Mouse (Mus musculus): Measurements from ENCODE around the gene 2810408A11Rik.
"Not testable (repeated sequence)": the region's sequence is repeated elsewhere in the genome, so short reads cannot be mapped to it uniquely, and the experiment has no call there.

The 2810408A11Rik gene

DNA sequence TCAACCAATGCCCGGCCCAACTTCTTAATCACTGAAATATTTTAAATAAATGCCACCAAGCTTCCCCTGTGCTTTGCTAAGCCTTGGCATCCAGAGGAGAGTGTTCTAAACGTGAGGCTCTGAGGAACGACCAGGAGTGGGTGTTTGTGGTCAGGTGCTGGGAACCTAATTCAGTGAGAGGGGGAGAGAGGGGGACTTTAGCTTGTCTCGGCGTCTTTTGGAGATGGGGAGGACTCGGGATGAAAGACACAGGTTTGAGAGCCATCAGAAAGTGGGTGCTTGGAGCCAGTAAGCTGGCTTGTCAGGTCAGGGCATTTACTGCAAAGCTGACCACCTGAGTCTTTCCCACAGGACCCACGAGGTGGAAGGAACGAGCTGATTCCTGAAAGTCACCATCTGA lies 31.0 kb upstream of the 2810408A11Rik start:
- no peak for DNase-seq (ENCODE audit: low spot score in 2 of 2)

DNA sequence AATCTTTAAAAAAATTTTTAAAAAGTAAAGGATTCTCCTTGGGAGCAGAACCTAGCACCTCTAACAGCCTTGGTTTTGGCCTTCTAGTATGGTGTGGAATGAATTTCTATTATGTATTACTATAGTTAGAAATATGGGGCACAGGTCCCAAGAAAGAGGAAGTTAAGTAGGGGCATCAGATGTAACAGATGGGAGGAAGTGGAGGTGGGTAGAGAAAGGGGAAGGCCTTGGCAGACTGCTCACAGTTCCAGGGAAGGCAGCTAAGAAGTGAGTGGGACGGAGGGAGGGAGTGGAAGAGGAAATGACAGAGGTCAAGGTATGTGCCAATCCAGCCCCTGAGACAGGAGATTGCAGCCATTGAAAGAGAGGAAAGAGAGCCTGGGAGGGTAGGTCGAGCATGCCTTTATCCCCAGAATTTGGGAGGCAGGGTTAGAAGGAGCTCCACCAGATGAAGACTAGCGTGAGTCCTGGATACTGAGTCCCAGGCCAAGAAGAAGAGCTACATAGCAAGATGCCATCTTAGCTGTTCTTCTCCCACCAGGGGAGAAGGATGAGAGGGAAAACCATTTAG lies 30.3 kb upstream of the 2810408A11Rik start:
- no peak for DNase-seq (ENCODE audit: low spot score in 2 of 2)

DNA sequence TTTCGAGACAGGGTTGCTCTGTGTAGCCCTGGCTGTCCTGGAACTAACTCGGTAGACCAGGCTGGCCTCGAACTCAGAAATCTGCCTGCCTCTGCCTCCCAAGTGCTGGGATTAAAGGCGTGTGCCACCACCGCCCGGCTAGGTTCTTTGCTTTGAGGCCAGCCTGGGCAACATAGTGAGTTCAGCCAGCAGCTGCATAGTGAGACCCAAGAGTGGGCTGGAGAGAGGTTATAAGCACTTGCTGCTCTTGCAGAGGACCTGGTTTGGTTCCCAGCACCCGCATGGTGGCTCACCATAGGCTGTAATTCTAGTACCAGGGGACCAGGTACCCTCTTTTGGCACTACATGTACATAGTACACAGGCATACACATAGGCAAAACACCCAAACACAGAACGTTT lies 29.4 kb upstream of the 2810408A11Rik start:
- not testable (repeated sequence) for DNase-seq (ENCODE audit: low spot score in 2 of 2)

DNA sequence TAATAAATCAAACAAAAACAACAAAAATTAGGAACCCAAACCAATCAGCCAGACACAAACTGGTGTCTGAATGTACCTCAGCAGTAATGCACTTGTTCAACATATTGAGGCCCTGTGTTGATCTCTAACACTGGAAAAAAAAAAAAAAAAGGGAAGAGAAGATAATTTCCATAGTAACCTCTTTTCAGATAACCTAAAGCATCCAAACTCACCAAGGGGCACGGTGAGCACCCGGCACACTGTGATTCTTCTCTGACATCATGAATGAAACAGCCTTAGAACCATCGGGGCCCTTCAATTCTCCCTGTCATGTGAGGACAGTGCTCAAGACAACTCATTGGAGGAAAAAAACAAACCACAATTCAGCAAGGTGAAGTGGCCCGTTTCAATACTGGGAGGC lies 28.9 kb upstream of the 2810408A11Rik start:
- no peak for DNase-seq (ENCODE audit: low spot score in 2 of 2)

DNA sequence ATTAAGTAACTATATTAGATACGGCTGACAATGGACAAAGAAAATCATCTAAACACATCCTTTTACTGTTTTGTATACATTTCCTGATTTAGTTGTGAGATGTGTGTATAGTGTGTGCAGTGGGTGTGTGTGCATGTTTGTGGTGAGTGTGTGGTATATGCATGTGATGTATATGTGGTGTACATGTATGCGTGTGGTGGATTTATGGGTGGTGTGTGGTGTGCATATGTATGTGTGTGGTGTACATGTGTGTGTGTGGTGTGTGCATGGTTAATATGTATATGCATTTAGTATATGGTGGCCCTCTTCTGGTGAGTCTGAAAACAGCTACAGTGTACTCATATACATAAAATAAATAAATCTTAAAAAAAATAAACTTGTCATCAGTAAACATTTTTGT lies 26.7 kb upstream of the 2810408A11Rik start:
- no peak for DNase-seq (ENCODE audit: low spot score in 2 of 2)

DNA sequence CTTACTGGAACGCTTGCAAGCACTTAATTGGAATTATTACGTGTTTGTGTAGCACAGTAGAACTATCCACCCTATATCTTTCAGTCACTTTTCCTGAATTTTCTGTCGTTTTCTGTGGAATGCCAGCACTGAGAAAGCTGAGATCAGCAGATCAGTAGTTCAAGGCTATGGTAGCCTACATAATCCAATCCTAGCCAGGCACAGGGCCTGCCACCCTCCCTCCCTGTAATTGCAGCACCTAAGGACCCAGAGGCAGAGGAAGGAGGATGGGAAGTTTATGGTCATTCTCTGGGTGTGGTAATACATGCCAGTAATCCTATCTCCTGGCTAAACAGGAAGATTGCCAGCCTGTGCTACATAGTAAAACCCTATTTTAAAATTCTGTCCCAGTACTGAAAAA lies 22.0 kb upstream of the 2810408A11Rik start:
- no peak for DNase-seq (ENCODE audit: low spot score in 2 of 2)

DNA sequence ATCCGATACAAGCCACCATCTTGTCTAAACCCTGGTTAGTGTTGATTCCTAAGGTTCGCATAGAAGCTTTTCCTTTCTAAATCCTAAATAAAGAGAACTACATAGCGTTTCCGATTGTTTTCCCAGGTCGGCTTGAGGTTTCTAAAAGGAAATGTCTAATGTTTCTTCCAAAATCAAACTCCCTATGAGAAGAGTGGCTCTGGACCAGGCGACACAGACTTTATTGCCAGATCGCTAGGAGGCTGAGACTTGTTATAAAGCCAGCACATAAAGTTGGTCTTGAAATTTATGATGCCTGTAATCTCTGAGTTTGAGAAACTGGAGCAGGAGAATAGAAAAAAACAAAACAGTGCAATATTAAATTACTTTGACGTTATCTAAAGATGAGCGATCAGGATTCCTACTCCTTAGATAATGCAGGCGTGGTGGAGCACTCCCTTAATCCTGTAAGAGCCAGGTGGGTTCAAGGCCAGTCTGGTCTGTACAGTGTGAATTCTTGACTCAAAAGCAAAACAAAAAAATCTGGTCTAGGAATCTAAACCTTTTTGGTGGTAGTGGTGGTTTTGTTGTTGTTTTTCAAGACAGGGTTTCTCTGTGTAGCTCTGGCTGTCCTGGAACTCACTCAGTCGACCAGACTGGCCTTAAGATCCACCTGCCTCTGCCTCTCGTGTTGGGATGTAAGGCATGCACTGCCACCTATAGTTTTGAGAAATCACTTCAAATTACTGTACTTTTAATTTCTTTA lies 21.4 kb upstream of the 2810408A11Rik start:
- no peak for DNase-seq (ENCODE audit: low spot score in 2 of 2)

GRCm38 (mm10) chr11:69921114-69922011 lies 20.6 kb upstream of the 2810408A11Rik start, which contains the start of gene Eif5a:
TSS of gene Eif5a (minus strand) at chr11:69921958.
- DNase-seq (ENCODE audit: low spot score in 2 of 2) = peak; percentile 100

- DNase-seq (ENCODE audit: low spot score in 2 of 2) = no peak
Observed at GRCm38 (mm10) chr11:69920266-69921031, 19.7 kb upstream of the 2810408A11Rik start.

DNA sequence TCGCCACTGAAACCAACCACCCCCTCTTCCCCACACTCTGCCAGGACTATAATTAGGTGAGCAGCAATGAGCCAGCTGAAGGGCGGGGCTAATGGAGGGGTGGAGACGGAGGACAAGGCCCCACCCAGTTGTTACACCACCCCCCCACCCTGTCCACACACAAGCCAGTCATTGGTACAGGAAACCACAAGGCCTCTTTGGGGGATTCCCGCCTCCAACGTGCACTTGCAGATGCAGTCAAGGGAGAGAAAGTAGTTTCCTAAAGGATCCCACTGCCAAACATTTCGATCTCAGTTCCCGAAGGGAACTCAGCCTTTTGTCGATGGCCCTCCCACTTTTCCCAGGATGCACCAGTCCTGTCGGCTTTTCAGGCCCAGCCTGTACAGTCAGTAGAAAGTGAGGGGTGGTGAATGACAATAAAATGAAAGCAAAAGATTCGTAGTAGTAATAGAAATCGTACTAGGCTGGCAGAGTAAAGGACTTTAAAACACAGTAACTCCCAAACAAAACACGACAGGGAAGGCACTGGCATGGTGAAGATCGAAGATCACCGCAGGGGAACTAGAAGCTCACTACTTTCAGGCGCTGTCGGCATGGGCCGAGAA lies 19.0 kb upstream of the 2810408A11Rik start:
- DNase-seq (ENCODE audit: low spot score in 2 of 2) = no peak

DNA sequence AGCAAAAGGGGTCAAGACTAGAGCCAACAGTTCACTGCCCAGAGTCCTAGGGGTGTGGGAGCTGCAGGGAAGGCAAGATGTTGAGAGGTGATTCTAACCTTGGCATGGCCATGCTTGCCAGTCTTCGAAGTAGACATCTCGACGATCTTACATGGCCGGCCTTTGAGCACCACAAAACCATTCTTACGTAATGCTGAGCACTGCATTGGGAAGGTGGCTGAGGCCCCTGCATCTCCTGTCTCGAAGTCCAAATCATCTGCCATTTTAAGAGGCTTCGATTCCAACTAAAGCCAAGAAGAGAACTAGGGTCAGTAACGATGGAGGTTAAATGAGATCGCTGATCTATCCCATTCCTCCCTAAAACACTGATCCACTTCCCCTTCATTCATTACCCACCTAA lies 18.3 kb upstream of the 2810408A11Rik start:
- DNase-seq (ENCODE audit: low spot score in 2 of 2) = no peak

- DNase-seq (ENCODE audit: low spot score in 2 of 2) = no peak
Observed at GRCm38 (mm10) chr11:69918118-69918517, 17.3 kb upstream of the 2810408A11Rik start.

DNA sequence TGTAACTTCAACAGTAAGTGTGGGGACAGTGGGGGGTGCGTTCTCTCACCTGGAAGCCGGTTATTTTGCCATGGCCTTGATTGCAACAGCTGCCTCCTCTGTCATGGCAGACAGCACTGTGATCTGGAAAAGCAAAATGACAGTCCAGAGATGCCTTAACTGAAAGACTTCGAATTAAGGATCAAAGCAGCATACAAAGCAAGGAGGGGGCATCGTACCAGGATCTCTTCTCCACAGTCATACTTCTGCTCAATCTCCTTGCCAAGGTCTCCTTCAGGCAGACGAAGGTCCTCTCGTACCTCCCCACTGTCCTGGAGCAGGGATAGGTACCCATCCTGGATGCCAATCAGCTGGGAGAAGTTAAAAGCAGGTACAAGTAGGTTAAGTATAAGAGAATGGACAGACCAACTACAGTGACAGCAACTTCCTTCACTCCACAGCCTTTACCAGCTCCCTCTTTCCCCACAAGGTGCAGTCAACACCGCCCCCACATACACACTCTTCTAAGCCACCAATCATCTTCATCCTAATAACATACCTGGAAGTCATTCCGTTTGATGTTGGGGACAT lies 16.7 kb upstream of the 2810408A11Rik start:
- DNase-seq (ENCODE audit: low spot score in 2 of 2) = no peak

GRCm38 (mm10) chr11:69916652-69917378 lies 16.0 kb upstream of the 2810408A11Rik start:
- not testable (repeated sequence) for DNase-seq (ENCODE audit: low spot score in 2 of 2)

DNA sequence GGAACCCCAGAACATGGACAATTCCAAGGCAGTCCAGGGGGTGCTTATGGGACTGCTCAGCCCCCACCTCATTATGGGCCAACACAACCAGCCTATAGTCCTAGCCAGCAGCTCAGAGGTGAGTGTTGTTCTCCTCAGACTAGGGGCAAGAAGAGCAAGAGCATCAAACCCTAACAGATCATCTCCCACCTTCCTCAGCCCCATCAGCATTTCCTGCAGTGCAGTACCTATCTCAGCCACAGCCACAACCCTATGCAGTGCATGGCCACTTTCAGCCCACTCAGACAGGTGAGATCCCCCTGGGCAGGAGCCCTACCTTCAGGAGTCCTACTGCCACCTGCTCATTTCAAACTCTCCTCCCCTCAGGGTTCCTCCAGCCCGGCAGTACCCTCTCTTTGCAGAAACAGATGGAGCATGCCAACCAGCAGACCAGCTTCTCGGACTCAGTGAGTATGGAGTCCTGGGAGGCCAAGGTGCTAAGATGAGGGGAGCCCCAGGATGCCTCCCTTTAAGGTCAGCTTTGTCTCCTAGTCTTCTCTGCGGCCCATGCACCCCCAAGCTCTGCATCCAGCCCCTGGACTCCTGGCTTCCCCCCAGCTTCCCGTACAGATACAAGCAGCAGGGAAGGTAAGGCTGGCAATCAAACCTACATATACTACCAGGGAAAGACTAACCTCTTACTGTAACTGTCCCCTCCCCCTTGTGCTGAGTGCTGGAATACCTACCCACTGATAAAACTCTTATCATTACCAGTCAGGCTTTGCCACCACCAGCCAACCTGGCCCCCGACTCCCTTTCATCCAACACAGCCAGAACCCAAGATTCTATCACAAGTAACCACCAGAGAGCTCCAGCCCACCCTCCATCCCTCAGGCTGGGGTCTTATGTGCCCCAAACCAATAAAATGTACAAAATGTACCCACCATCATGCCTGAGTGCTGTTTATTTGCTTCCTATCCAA lies 15.2 kb upstream of the 2810408A11Rik start:
- no peak for DNase-seq (ENCODE audit: low spot score in 2 of 2)

- no peak for DNase-seq (ENCODE audit: low spot score in 2 of 2)
Observed at GRCm38 (mm10) chr11:69914917-69915430, 14.2 kb upstream of the 2810408A11Rik start.

DNA sequence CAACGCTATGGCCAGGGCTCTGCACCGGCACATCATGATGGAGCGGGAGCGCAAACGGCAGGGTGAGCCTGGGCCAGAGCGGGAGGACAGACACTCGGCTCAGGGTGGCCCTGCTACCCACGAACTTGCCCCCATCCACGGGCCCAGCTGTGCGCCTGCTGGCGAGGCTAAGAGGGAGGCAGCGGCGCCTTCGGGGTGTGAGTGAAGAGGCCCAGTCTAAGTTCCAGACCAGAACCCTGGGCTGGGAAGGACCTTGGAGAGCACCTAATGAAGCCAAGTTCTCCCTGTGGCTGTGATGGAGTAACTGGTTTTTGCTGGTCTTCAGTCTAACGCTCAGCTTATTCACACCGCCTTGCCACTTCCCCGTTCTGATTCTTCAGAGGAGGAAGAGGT lies 13.6 kb upstream of the 2810408A11Rik start:
- no peak for DNase-seq (ENCODE audit: low spot score in 2 of 2)

- peak; percentile 90 to 92 for DNase-seq (ENCODE audit: low spot score in 2 of 2)
Observed at GRCm38 (mm10) chr11:69913554-69914371, 13.0 kb upstream of the 2810408A11Rik start, which contains the start of gene Gps2. TSS of gene Gps2 (plus strand) at chr11:69913888.
